Mouse (Mus musculus) cerebellum, postnatal 10 days (tissue): Measurements from ENCODE around the gene Zfp523.
"Not testable (repeated sequence)": the region's sequence is repeated elsewhere in the genome, so short reads cannot be mapped to it uniquely, and the experiment has no call there.

ENCODE experiments used
- DNase-seq, 2 experiments: peaks; one replicate each; pipeline ENCODE4 v3.0.0; 2021; ENCODE audit warnings: mixed read lengths in 2 of 2

Gene Zfp523

GRCm38 (mm10) chr17:28212391-28212790 lies 35.5 kb downstream of the Zfp523 start:
- no peak for DNase-seq

GRCm38 (mm10) chr17:28213236-28213635 lies 36.3 kb downstream of the Zfp523 start:
- DNase-seq: no peak

GRCm38 (mm10) chr17:28216791-28217190 lies 39.9 kb downstream of the Zfp523 start:
- DNase-seq: no peak

- DNase-seq: peak; percentile 41 to 49
Observed at GRCm38 (mm10) chr17:28217721-28218649, 41.1 kb downstream of the Zfp523 start.

GRCm38 (mm10) chr17:28222463-28222862 lies 45.5 kb downstream of the Zfp523 start:
- DNase-seq: not testable (repeated sequence)

GRCm38 (mm10) chr17:28223561-28224391 lies 46.8 kb downstream of the Zfp523 start:
- peak; percentile 96 to 98 for DNase-seq

- DNase-seq: no peak
Observed at GRCm38 (mm10) chr17:28224615-28225014, 47.7 kb downstream of the Zfp523 start.

- peak; percentile 97 for DNase-seq
Observed at GRCm38 (mm10) chr17:28226014-28226413, 49.1 kb downstream of the Zfp523 start.

- no peak for DNase-seq
Observed at GRCm38 (mm10) chr17:28230486-28230885, 53.6 kb downstream of the Zfp523 start.

- no peak for DNase-seq
Observed at GRCm38 (mm10) chr17:28231026-28231736, 54.3 kb downstream of the Zfp523 start.

GRCm38 (mm10) chr17:28232475-28233060 lies 55.6 kb downstream of the Zfp523 start, which contains the start of gene Ppard:
Ppard (plus strand) TSS chr17:28232700.
- DNase-seq: peak; percentile 100

- DNase-seq: peak; percentile 55 to 62
Observed at GRCm38 (mm10) chr17:28233091-28233731, 56.3 kb downstream of the Zfp523 start.

GRCm38 (mm10) chr17:28234641-28235040 lies 57.7 kb downstream of the Zfp523 start:
- peak; percentile 60 to 67 for DNase-seq

GRCm38 (mm10) chr17:28235982-28236635 lies 59.2 kb downstream of the Zfp523 start:
- peak; percentile 59 to 68 for DNase-seq

- DNase-seq: no peak
Observed at GRCm38 (mm10) chr17:28236636-28237015, 59.7 kb downstream of the Zfp523 start.

- no peak for DNase-seq
Observed at GRCm38 (mm10) chr17:28237362-28237761, 60.4 kb downstream of the Zfp523 start.

- DNase-seq: no peak
Observed at GRCm38 (mm10) chr17:28237874-28238273, 60.9 kb downstream of the Zfp523 start.

GRCm38 (mm10) chr17:28240846-28241245 lies 63.9 kb downstream of the Zfp523 start:
- DNase-seq: no peak

- DNase-seq: no peak
Observed at GRCm38 (mm10) chr17:28242296-28242695, 65.4 kb downstream of the Zfp523 start.

- DNase-seq: no peak
Observed at GRCm38 (mm10) chr17:28244214-28244613, 67.3 kb downstream of the Zfp523 start.

GRCm38 (mm10) chr17:28244714-28245113 lies 67.8 kb downstream of the Zfp523 start:
- peak; percentile 53 to 71 for DNase-seq
